Mouse (Mus musculus): Measurements from ENCODE around the gene Vmn1r30. TPM values are rescaled to one million over a fixed set of nuclear protein-coding genes. Genes with fewer than 3 reads are reported as not detected.

Vmn1r30 gene
- not detected in 2 replicates for polyA plus RNA-seq (2015; fragmentation: Nextera tagmentation; extraction: Ambion mirVana)

GRCm38 (mm10) chr6:58443285-58443684 is at the start of gene Vmn1r30:
Gene Vmn1r30 (minus strand): TSS chr6:58443385.

GRCm38 (mm10) chr6:58475230-58475629 is 32.0 kb upstream of the Vmn1r30 start, which contains the start of gene Vmn1r31:
Gene Vmn1r31 (minus strand): TSS chr6:58475330.

Other genes with a start within 250 kb of the Vmn1r30 start
- not detected in 2 replicates for gene Vmn1r27, start 224.6 kb downstream of the Vmn1r30 start, polyA plus RNA-seq (2015; fragmentation: Nextera tagmentation; extraction: Ambion mirVana)
- gene Vmn1r28, start 181.3 kb downstream of the Vmn1r30 start, polyA plus RNA-seq (2015; fragmentation: Nextera tagmentation; extraction: Ambion mirVana): not detected in 2 replicates
- not detected in 2 replicates for gene Vmn1r29, start 141.8 kb downstream of the Vmn1r30 start, polyA plus RNA-seq (2015; fragmentation: Nextera tagmentation; extraction: Ambion mirVana)
- gene Vmn1r31, start 31.9 kb upstream of the Vmn1r30 start, polyA plus RNA-seq (2015; fragmentation: Nextera tagmentation; extraction: Ambion mirVana): not detected in 2 replicates
- gene Abcg2, start 141.1 kb upstream of the Vmn1r30 start, polyA plus RNA-seq (2015; fragmentation: Nextera tagmentation; extraction: Ambion mirVana): 27.8 and 30.6 TPM in 2 replicates